Mouse (Mus musculus) v-Abl transformed pro-B cells (cell line): Measurements from ENCODE around the gene Fasl.

ENCODE experiments used
- in situ Hi-C, 2 experiments: fragments of 400-800 bp; cut with MboI; formaldehyde crosslinking; loops; one replicate each; pipeline ENCODE4 v1.15.1; 2025; ENCODE audit not compliant: unreplicated experiment in 2 of 2

The Fasl gene

DNA sequence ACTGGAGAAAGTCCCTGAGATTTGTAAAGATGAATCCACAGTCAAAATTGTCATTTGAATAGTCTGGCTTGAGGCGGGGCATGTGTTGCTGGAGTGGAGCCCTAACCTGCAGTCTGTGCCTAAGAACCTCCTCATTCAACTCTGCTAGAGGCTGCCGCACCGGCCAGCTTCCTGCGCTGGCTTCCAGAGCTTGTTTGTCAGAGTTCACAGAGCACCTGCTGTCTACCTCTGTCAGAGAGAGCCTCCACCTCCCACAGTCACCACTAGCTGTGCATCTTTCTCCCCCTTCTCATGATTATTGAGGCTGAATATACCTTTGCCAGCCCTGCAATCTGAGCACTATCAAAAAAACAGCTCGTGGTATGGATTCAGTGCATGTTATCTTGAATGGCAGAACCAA lies 22.4 kb downstream of the Fasl start:
- in situ Hi-C loops: loop anchor here (5.0 to 25.0 kb wide), 3 partner anchors 36 to 121 kb away; partner anchors contain the start of gene Suco (in 1 of the 2)

DNA sequence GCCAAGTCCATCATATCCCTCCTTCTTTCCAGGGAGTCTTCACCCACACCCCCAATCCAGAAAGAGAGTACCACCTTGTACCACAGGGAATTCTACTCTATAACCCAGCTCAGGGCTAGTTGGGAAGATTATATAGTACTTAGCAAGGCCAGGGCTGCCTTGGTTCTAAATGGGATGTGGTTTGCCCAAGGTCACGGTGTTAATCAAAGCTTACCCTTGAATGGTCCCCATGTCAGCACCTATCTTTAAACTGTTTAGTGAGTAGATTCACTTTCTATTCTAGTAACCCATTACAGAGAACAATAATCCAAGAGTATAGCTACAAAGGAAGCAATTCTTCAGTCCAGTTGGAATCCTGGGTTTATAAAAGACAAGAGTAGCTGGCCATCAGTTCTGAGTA lies 23.3 kb downstream of the Fasl start:
- in situ Hi-C loops: loop anchor here (5.0 to 25.0 kb wide), 3 partner anchors 37 to 122 kb away; partner anchors contain the start of gene Suco (in 1 of the 2)

DNA sequence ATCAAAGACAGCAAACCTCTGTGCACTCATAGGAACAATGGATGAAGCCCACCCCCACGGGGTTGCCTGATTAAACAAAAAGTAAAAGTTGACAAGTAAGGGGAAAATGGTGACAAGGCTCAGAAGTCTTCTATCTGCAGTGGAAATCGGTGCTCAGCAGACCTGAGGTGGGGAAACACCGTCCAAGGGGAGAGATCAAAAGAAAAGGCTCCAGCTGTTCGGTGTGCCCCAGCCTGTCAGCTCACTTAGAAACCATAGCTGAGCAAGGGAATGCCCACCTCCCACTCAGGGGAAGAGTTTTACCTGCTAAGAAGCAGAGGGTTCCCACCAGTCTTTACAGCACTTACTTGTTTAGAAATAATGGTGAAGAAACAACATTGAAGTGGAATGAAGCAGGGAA lies 26.7 kb downstream of the Fasl start:
- in situ Hi-C loops: loop anchor here (25.0 kb wide), 2 partner anchors 101 to 126 kb away; partner anchors contain the start of gene Suco (in 1 of the 2)

DNA sequence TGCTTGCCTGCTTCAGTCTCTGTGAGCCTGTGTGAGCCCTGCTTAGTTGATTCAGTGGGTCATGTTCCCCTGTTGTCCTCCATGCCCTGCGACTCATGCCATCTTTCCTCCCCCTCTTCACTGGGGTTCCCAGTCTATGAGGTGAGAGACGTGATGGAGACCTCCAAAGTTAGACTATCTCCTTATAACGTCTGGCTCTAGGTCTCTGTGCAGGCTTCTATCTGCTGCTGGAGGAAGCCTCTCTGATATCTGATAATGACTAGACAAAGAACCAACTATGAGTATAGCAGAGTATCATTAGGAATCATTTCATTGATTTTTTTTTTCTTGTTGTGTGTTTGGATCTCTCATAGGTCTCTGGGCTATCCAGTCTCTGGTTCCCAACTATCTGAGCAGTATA lies 31.7 kb downstream of the Fasl start:
- in situ Hi-C loops: loop anchor here (10.0 to 25.0 kb wide), 3 partner anchors 106 to 558 kb away; partner anchors contain the start of gene Suco (in 1 of the 2)

DNA sequence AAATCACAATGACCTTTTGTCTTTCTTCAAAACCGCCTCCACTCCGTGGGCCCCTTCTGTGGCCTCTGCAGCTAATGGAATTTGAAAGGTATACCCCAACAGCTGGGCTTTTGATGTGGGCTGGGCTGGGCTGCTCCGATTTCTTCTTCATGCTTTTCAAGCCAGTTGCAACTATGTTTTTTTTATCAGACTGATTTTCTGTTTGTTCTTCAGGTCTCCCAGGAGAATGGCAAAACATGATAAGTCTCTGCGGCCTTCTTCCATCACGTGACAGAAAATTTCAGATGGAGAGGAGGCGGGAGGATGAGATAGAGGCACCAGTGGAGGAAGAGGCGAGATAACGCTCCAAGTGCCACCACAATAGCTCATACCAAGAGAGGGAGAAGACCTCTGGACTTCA lies 37.0 kb downstream of the Fasl start:
- in situ Hi-C loops: loop anchor here (10.0 to 25.0 kb wide), 3 partner anchors 111 to 563 kb away; partner anchors contain the start of gene Suco (in 1 of the 2)

DNA sequence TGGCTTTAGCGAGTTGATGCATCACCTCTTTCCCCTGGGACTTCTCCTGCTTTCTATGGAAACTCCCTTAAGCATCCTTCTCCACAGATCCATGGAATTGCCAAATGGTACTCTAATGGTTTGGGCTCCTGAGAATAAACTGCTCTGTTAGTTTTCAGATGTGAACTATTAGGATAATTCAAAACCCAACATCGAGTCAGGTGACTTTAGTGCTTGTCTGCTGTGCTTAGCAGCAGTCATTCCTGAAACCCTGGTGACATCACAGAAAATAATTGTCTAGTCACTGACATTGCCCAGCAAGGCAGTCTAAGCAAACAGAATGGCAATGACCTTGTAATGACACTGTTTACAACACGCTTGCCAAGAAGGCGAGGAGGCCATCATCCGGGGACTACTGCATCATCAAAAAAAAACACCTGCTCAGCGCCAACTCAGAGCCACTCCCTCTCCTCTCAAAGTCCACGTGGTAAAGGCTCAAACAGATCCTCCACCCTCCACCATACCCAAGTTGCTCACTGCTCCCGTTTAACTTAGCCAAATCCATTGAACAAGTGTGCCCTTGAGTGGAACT lies 37.7 kb downstream of the Fasl start:
- in situ Hi-C loops: loop anchor here (10.0 to 25.0 kb wide), 3 partner anchors 112 to 564 kb away; partner anchors contain the start of gene Suco (in 1 of the 2)

DNA sequence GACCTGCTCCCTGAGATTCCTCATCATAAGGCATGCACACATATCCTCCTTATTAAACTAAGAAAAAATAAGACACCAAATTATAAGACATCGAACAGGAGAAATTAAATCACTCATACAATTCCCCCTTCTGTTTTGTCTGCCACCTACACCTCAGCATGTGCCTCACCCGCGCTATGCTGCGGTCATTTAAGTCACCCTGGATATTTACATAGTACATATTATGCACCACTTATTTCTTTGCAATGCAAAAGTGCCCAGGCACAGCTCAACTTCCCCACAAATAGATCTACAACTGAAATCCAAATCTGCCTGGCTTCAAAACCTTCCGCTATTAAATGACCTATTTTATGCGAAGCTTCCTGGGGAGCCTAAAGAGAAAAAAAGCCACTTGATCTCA lies 39.6 kb downstream of the Fasl start:
- in situ Hi-C loops: loop anchor here (5.0 to 25.0 kb wide), 8 partner anchors 214 to 1561 kb away; partner anchors contain the start of genes Mettl13 (in 1 of the 2), Mrps14 (in 1 of the 2) and Pigc (in 1 of the 2)

DNA sequence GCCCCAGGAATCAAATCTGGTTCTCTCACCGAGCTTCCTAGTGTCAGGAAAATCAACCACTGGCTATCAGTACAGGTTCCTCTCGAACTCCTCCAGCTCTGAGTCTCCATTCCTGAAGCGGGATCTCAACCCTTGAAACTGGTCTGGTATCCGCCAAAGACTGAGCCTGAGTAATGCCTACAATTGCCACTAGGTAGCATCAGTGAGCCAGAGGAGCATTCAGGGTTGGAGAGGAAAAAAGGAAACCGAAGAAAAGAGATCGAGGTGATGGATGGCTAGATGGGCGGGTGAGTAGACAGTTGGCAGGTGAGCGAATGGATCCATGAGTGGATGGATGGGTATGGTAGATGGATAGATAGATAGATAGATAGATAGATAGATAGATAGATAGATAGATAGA lies 40.2 kb downstream of the Fasl start:
- in situ Hi-C loops: loop anchor here (5.0 to 25.0 kb wide), 8 partner anchors 214 to 1561 kb away; partner anchors contain the start of genes Mettl13 (in 1 of the 2), Mrps14 (in 1 of the 2) and Pigc (in 1 of the 2)

DNA sequence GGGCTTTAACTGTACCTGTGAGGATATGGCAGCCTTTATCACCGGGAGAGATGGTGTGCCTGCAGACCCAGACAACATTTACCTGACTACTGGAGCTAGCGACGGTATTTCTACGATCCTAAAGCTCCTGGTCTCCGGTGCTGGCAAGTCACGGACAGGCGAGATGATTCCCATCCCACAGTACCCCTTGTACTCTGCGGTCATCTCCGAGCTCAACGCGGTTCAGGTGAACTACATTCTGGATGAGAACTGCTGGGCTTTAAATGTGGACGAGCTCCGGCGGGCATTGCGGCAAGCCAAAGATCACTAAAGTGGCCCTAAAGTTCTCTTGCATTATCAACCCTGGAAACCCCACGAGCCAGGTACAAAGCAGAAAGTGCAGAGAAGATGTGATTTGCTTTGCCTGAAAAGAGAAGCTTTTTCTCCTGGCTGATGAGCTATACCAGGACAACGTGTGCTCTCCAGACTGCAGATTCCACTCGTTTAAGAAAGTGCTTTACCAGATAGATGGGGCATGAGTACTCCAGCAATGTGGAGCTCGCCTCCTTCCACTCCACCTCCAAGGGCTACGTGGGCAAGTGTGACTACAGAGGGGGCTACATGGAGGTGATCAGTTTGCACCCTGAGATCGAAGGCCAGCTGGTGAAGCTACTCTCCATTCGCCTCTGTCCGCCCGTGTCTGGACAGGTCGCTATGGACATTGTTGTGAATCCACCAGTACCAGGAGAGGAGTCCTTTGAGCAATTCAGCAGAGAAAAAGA lies 41.6 kb downstream of the Fasl start:
- in situ Hi-C loops: loop anchor here (5.0 to 25.0 kb wide), 8 partner anchors 216 to 1559 kb away; partner anchors contain the start of genes Mettl13 (in 1 of the 2), Mrps14 (in 1 of the 2) and Pigc (in 1 of the 2)

DNA sequence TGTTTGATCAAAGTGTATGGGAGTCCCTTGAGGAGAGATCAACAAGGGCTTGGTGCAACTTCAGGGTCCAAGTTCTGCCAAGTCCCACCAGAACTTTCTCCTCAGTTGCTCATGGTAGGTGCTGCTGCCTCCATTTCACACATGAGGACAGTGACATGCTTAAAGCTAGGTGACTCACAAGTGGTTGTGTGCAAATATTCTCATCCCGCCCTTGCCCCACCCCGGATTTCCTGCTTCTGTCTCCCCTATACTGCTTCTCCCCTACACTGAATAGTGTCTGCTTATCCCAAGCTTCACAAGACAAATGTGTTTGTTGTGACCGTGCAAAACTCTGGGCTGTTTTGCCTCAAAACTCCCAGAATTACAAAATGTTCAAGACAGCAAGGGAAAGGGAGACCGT lies 43.4 kb downstream of the Fasl start:
- in situ Hi-C loops: loop anchor here (5.0 to 25.0 kb wide), 8 partner anchors 217 to 1558 kb away; partner anchors contain the start of genes Mettl13 (in 1 of the 2), Mrps14 (in 1 of the 2) and Pigc (in 1 of the 2)

DNA sequence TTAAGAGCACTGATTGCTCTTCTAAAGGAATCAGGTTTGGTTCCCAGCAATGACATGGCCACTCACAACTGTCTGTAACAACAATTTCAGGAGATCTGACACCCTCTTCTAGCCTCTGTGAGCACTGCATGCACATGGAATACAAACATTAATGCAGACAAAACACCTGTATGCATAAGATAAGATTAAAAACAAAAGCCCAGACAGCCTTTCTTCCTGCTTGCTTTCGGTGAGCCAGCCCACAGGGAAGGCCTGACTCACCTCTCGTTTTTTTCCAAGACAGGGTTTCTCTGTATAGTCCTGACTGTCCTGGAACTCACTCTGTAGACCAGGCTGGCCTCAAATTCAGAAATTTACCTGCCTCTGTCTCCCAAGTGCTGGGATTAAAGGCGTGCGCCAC lies 44.1 kb downstream of the Fasl start:
- in situ Hi-C loops: loop anchor here (10.0 to 25.0 kb wide), 6 partner anchors 571 to 1557 kb away; partner anchors contain the start of genes Mettl13 (in 1 of the 2) and Mrps14 (in 1 of the 2)

DNA sequence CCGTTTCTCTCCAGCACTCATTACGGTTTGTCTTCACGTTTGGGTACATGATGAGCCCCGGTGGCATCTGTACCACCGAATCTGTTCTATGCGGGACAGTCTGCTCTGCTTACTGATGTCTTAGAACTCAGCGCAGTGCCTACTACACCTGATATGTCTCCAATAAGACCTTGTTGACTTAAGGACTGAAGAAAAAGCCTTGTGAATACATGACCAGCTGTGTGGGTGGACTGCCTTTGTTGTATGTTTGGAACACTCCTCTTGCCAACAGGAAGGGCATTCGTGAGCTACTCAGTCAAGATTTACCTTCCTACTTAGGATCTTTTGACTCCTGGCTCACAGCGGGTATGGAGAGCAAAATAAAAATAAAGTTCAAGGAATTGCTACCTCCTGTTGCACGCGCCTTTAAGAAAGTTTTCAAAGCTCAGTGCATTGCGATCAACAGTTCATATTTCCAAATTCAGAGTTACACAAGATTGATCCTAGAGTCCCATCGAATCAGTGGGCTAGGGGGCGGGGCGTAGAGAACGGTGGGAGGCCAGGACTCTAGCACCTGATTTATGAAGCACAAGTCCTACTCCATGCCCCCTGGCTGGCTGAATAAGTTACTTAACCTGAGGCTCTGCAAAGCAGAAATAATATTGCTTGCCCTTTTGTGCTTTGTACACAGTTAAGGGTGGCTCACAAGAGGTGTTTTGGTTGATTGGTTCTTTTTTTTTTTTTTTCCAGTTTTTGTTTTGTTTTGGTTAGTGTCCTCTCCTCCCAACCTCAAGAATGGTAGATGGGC lies 45.6 kb downstream of the Fasl start:
- in situ Hi-C loops: loop anchor here (10.0 to 25.0 kb wide), 6 partner anchors 572 to 1555 kb away; partner anchors contain the start of genes Mettl13 (in 1 of the 2) and Mrps14 (in 1 of the 2)

DNA sequence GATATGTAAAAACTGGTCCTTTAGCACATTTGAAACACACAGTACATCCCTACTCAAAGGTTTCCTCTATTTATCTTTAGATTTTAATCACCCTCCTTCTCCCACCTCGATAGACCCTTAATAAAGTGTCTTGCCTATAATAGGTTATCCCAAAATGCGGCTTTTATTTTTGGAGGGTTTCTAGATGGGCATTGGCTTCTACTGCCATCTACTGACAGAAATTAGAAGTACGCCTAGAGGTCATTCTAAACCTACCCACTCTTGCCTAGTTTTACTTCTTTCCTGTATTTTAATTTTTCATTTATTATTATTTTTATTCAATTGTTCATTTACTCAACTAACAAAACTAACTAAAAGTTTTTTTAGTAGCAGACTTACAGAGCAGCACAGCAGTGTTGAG lies 51.4 kb downstream of the Fasl start:
- in situ Hi-C loops: loop anchor here (5.0 to 25.0 kb wide), 17 partner anchors 45 to 1550 kb away; partner anchors contain the start of genes Mettl13 (in 1 of the 2) and Mrps14 (in 1 of the 2)

DNA sequence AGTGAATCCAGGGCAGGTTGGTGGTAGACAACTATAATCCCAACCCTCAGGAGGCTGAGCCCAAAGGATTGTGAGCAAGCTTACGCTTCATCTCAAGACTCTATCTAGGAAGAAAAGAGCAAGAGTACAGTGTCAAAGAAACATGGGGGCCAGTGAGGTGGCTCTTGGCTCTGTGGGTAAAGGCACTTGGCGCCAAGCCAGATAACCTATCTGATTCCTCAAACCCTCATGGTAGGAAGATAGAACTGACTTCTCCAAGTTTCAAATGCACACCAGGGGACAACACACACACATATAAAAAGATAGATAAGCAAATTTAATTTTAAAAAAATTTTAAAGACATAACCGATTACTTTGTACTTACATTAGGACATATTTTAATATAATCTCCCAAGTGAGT lies 52.0 kb downstream of the Fasl start:
- in situ Hi-C loops: loop anchor here (5.0 to 25.0 kb wide), 17 partner anchors 44 to 1549 kb away; partner anchors contain the start of genes Mettl13 (in 1 of the 2) and Mrps14 (in 1 of the 2)

DNA sequence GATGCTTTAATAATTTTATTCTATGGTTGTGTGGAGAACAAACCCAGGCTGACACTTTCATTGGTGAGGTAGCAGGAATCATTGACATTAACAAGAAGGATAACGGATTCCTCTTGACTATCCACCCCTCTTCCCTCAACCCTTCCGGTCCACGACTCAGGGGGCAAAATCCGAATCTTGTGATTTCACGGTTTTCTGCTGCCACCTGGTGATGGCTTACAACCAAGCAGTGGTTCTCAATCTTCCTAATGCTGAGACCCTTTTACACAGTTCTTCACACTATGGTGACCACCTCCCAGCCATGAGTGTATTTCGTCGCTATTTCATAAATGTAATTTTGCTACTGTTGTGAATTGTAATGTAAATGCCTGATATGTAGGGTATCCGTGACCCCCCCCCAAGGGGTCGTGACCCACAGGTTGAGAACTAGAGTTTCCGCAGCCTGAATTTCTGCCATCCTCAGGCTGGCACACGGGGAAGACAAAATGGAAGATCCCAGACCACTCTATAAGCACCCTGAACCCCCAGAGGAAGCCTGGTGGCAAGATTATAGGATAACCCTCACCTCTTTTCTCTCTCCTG lies 52.7 kb downstream of the Fasl start:
- in situ Hi-C loops: loop anchor here (5.0 to 25.0 kb wide), 17 partner anchors 43 to 1548 kb away; partner anchors contain the start of genes Mettl13 (in 1 of the 2) and Mrps14 (in 1 of the 2)

DNA sequence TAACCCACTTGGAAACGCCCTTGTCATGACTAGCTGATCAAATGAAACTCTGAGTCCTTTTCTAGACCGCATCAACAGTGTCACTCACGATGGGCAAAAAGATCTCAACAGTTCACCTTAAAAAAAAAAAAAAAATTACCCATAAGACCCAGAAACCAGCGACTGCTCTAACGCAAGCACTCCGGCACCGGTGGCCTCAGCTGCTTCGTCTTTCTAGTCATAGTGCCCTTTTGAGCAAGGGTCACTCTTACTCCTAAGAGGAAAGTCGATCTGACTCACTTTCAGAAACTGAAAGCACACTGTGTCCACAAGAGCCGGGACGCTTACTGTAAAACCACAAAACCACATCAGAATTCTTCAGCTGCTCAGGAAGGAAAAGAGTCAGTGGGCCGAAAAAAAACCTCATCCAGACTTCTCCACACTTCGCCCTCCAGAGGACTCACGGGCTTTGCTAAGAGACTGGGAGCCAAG lies 53.5 kb downstream of the Fasl start:
- in situ Hi-C loops: loop anchor here (5.0 to 25.0 kb wide), 17 partner anchors 42 to 1547 kb away; partner anchors contain the start of genes Mettl13 (in 1 of the 2) and Mrps14 (in 1 of the 2)

DNA sequence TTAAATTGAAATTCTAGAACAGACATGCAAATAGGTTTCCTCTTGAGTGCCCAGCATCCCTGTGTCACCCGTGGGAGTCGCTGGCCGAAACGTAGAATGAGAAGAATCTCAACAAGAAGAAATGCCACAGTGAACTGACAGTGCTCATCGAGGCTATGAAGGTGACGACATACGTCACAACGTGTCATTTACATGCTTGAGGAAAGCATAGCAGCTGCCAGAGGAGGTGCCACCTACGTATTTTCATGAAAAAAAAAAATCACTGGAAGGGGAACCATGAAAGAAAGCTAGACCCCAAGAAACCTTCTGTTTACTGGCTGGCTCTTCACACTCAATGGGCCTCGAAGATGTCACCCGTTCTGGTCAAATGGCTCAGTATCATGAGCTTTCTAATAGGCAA lies 54.0 kb downstream of the Fasl start:
- in situ Hi-C loops: loop anchor here (5.0 to 25.0 kb wide), 11 partner anchors 42 to 1547 kb away; partner anchors contain the start of genes Mettl13 (in 1 of the 2) and Mrps14 (in 1 of the 2)
